ENCODE assay signal across 11 mouse cellular contexts in genomic region chr1:90111198-90111839, GRCm38 (mm10). TPM values are rescaled to one million over a fixed set of nuclear protein-coding genes. Genes with fewer than 3 reads are reported as not detected.
DNase-seq lines count a peak whose midpoint lies in the region; ATAC-seq and TF ChIP-seq lines count a peak whose summit lies in the region.
"Had no signal": no experiment of that assay in that cellular context is flagged by ENCODE, and none has a peak within 500 bp of the region (broad histone marks: within the 10 kb centered on the region; RNA-seq: fewer than 3 reads in every experiment).

No protein-coding gene starts in this region.

- no peak overlapping the region for H3K9ac ChIP-seq in forebrain, embryonic 15.5 days (replicated peaks)
- H3K9ac ChIP-seq in forebrain, postnatal 0 days, result no peak overlapping the region
- no peak overlapping the region for H3K9ac ChIP-seq in stomach, postnatal 0 days (ENCODE audit: low read length)
- H3K9ac ChIP-seq: liver, embryonic 13.5 days had no signal

- no peaks in the 10 kb centered on the region for H3K27me3 ChIP-seq in forebrain, embryonic 15.5 days
- H3K27me3 ChIP-seq in forebrain, postnatal 0 days (ENCODE audit: insufficient read depth, low read length), result no peaks in the 10 kb centered on the region
- H3K27me3 ChIP-seq in stomach, postnatal 0 days (ENCODE audit: control insufficient read depth, insufficient read depth, low read length), result no peaks in the 10 kb centered on the region
- H3K27me3 ChIP-seq: liver, embryonic 13.5 days had no signal

- WGBS in forebrain, embryonic 15.5 days, result 34% methylated on average over 2 of the region's 2 CpGs
- 23% methylated on average over 2 of the region's 2 CpGs for WGBS in forebrain, postnatal 0 days
- WGBS in stomach, postnatal 0 days, result 40% methylated on average over 2 of the region's 2 CpGs

- no peak for TF ChIP-seq EP300 in stomach, postnatal 0 days (optimal IDR thresholded peaks at IDR 0.05)

- TF ChIP-seq CTCF in forebrain, postnatal 0 days (IDR thresholded peaks at IDR 0.05; ENCODE audit: low read depth), result no peak
- peak; percentile 42 for TF ChIP-seq CTCF in stomach, postnatal 0 days (IDR thresholded peaks at IDR 0.05; ENCODE audit: low read depth)

- no peaks in the 10 kb centered on the region for H3K4me1 ChIP-seq in forebrain, embryonic 15.5 days
- no peaks in the 10 kb centered on the region for H3K4me1 ChIP-seq in forebrain, postnatal 0 days (ENCODE audit: insufficient read depth)
- no peaks in the 10 kb centered on the region for H3K4me1 ChIP-seq in stomach, postnatal 0 days (replicated peaks; ENCODE audit: control insufficient read depth, insufficient read depth)
- H3K4me1 ChIP-seq: liver, embryonic 13.5 days had no signal

- H3K36me3 ChIP-seq in forebrain, embryonic 15.5 days, result no peaks in the 10 kb centered on the region
- H3K36me3 ChIP-seq in forebrain, postnatal 0 days (ENCODE audit: insufficient read depth), result no peaks in the 10 kb centered on the region
- no peaks in the 10 kb centered on the region for H3K36me3 ChIP-seq in stomach, postnatal 0 days (ENCODE audit: control insufficient read depth, insufficient read depth, low read length)
- H3K36me3 ChIP-seq: liver, embryonic 13.5 days had no signal

- H3K27ac ChIP-seq in forebrain, embryonic 15.5 days (replicated peaks), result no peak overlapping the region
- no peak overlapping the region for H3K27ac ChIP-seq in forebrain, postnatal 0 days (ENCODE audit: low read depth, low read length)
- no peak overlapping the region for H3K27ac ChIP-seq in stomach, postnatal 0 days (replicated peaks)
- H3K27ac ChIP-seq: liver, embryonic 13.5 days had no signal

- ATAC-seq in forebrain, embryonic 15.5 days (replicated peaks), result peak; percentile 32; the same call in 1 of the 2 replicates
- no peak for ATAC-seq in forebrain, postnatal 0 days
- ATAC-seq in stomach, postnatal 0 days (ENCODE audit: low FRiP score, low TSS enrichment), result peak; percentile 57; the same call in 1 of the 2 replicates
- no peak for ATAC-seq in activated CD4-positive, CD25-positive, alpha-beta regulatory T cell, adult 4 months

- no peak for DNase-seq in forebrain, postnatal 0 days
- peak; percentile 34 for DNase-seq in retina, postnatal 1 day
- DNase-seq in retina, embryonic 14.5 days (ENCODE audit: low spot score), result no peak
- peak; percentile 81 to 89 for DNase-seq in kidney, adult 8-10 months
- peak; percentile 22 for DNase-seq in stomach, postnatal 0 days (ENCODE audit: low spot score)
- DNase-seq in adrenal gland, adult (ENCODE audit: inconsistent age in 2 of 2, low spot score in 1 of 2), result no peak
- DNase-seq: cerebellum, adult 18-20 months; liver, embryonic 13.5 days; right cerebral cortex, postnatal 4 days had no signal

- no peaks in the 10 kb centered on the region for H3K9me3 ChIP-seq in forebrain, embryonic 15.5 days
- H3K9me3 ChIP-seq in forebrain, postnatal 0 days (ENCODE audit: low read length), result no peaks in the 10 kb centered on the region
- no peaks in the 10 kb centered on the region for H3K9me3 ChIP-seq in stomach, postnatal 0 days (ENCODE audit: control insufficient read depth, low read length)
- H3K9me3 ChIP-seq: liver, embryonic 13.5 days had no signal

- H3K4me2 ChIP-seq in forebrain, embryonic 15.5 days (replicated peaks), result no peak overlapping the region
- no peak overlapping the region for H3K4me2 ChIP-seq in forebrain, postnatal 0 days (ENCODE audit: low read depth)
- H3K4me2 ChIP-seq in stomach, postnatal 0 days (replicated peaks; ENCODE audit: low read depth), result no peak overlapping the region
- H3K4me2 ChIP-seq: liver, embryonic 13.5 days had no signal

- H3K4me3 ChIP-seq in forebrain, embryonic 15.5 days, result no peak overlapping the region
- H3K4me3 ChIP-seq in forebrain, postnatal 0 days (ENCODE audit: low read depth, low read length), result no peak overlapping the region
- no peak overlapping the region for H3K4me3 ChIP-seq in stomach, postnatal 0 days (ENCODE audit: low read depth, low read length)
- H3K4me3 ChIP-seq: liver, embryonic 13.5 days had no signal

RNA-seq across cellular contexts. Expression of gene Iqca, which starts 41.9 kb away (rescaled TPM):
- 0.52 and 1.3 TPM in 2 replicates for polyA plus RNA-seq in forebrain, embryonic 15.5 days (2015; fragmentation: Nextera tagmentation; extraction: Ambion mirVana)
- total RNA-seq in forebrain, postnatal 0 days (2014; rRNA removed), result 0.52 and 0.92 TPM in 2 replicates
- polyA plus RNA-seq in forebrain, postnatal 0 days (2015; fragmentation: Nextera tagmentation; extraction: Ambion mirVana), result 0.60 and 1.5 TPM in 2 replicates
- 0.06 TPM in 1 of 2 replicates, not detected in the other for polyA plus RNA-seq in stomach, postnatal 0 days (2015; fragmentation: Nextera tagmentation; extraction: Ambion mirVana)
- not detected for polyA plus RNA-seq in activated CD4-positive, CD25-positive, alpha-beta regulatory T cell, adult 4 months (2017; shearing (Covaris generic))
- polyA plus RNA-seq: liver, embryonic 13.5 days had no signal

Comparison
In these comparisons a context has a peak if more than half of its experiments do, and no peak if none do; other contexts are left out.
1. ATAC-seq: peak in forebrain, embryonic 15.5 days (single experiment) and stomach, postnatal 0 days (single experiment); none in forebrain, postnatal 0 days (single experiment) and activated CD4-positive, CD25-positive, alpha-beta regulatory T cell, adult 4 months (single experiment).
2. DNase-seq: peak in retina, postnatal 1 day (single experiment), kidney, adult 8-10 months (2 of 2) and stomach, postnatal 0 days (single experiment); none in forebrain, postnatal 0 days (single experiment), retina, embryonic 14.5 days (single experiment) and adrenal gland, adult (0 of 2).